Mouse (Mus musculus): Measurements from ENCODE around the gene Pde8b. TPM values are rescaled to one million over a fixed set of nuclear protein-coding genes. Genes with fewer than 3 reads are reported as not detected.
"Not testable (repeated sequence)": the region's sequence is repeated elsewhere in the genome, so short reads cannot be mapped to it uniquely, and the experiment has no call there.

The Pde8b gene
- total RNA-seq, 4 experiments from 2014 or later, result 0.94 to 4.4 (median 1.7) TPM

DNA sequence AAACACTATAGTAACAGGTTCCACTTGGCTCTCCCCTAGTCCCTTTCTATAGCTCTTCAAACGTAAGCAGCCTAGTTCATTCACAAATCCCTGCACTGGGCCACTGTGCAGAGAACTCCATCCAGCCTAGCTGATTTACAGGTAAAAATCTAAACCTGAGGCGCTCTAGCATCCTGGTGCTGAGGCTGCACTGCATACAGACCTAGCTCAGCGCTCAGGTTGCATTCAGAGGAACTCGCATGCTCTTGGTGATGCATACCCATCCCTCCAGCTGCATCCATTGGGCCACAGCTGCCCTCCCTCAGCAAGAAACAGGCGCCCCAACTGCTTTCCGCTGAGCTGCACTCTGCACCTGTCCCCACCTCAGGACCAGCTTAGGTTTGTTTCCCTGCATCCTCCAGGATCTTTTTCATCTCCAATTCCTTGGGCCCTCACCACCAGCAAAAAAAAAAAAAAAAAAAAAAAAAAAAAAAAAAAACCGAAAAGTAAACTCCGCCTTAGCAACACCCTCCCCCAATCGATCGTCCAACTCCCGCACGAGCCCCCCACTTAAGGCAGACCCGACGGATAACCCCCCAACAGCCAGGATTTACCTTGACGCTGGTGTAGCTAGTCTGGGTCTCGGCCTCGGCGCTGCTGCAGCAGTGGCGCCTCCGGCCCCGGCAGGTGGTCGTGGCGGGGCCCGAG lies 28.1 kb downstream of the Pde8b start:
- DNase-seq (ENCODE audit: low spot score in 2 of 2), result no peak

DNA sequence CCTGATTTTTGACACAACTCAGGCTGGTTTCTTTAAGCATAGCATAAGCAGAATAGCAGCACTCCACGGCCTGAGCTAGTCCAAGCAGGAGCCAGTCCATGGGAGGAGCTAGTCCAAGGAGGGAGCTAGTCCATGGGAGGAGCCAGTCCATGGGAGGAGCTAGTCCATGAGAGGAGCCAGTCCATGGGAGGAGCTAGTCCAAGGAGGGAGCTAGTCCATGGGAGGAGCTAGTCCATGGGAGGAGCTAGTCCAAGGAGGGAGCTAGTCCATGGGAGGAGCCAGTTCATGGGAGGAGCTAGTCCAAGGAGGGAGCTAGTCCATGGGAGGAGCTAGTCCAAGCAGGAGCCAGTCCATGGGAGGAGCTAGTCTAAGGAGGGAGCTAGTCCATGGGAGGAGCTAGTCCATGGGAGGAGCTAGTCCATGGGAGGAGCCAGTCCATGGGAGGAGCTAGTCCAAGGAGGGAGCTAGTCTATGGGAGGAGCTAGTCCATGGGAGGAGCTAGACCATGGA lies 34.4 kb downstream of the Pde8b start:
- not testable (repeated sequence) for DNase-seq (ENCODE audit: low spot score in 2 of 2)

DNA sequence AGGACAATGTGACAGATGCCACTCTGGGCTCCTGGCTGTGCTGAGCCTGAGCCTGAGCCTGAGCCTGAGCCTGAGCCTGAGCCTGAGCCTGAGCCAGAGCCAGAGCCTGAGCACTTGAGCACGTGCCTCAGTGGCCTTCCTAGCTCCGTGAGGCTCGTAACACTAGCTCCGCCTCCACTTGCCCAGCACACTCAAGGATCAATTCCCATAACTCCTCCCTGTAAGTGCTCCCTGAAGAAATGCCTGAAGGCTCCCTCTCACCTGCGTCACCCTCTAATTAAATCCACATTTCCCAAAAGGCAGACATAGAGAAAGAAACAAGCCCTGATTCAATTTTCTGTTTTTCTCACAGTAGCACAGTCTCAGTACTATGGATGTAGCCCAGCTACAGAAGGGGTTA lies 37.8 kb downstream of the Pde8b start:
- DNase-seq (ENCODE audit: low spot score in 2 of 2), result no peak

DNA sequence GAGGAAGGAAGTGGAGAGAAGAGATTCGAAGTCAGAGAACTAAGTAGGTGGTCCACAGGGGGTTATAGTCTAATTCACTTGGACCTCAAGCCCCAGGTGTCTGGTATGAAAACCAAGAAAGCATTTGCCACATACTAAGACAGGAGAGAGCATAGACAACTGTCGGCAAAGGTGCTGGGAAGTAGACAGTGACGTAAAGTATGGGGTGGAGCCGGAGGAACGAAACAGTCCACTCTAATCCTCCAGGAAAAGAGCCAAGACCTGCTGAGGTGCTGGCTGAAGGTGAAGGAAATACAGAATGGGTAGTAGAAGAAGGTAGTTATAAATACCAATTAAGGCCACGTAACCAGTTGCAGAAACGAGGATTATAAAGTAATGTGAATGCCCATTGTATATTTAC lies 42.8 kb downstream of the Pde8b start:
- DNase-seq (ENCODE audit: low spot score in 2 of 2), result not testable (repeated sequence)

DNA sequence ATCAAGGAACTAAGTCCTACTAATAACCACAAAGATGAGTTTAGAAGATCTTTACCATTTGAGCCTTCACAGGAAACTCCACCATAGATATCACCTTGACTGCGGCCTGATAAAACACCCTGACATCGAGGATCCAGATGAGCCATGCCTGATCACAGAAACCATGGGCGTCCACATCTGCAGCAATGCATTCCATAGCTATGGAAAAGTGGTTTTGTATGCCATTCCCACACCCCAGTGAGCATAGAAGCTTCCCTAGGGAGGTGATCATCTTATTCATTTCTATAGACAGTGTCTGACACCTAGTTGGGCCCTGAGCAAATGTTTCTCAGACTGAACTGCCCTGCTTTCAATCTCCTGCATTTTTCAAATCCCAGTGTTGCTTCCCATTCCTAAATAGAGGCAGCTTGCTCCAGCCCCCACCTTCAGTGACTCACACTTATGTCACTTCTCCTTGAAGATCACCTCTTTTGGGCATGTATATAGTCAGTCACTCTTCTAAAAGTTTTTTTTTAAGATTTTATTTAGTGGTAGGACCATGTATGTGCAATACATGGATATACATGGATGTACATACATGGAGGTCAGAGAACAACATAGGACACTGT lies 47.9 kb downstream of the Pde8b start:
- DNase-seq (ENCODE audit: low spot score in 2 of 2), result no peak

DNA sequence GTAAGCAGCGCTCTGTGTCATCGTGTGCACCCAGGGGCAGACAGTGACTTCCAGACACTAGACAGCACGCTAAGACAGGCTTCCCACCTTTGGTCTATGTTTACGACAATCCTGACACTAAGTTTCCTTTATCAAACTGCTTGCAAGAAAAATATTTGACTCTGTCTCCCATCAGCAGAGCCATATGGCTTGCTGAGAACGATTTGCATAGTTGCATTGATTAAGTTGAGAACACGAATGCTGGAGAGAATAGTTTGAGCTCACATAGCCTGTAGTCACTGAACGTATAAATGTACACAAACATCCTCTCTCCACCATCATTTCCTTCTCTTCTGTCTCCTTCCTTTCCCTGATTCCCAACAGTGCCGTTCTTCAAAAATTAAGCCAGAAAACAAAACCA lies 49.3 kb downstream of the Pde8b start:
- no peak for DNase-seq (ENCODE audit: low spot score in 2 of 2)

DNA sequence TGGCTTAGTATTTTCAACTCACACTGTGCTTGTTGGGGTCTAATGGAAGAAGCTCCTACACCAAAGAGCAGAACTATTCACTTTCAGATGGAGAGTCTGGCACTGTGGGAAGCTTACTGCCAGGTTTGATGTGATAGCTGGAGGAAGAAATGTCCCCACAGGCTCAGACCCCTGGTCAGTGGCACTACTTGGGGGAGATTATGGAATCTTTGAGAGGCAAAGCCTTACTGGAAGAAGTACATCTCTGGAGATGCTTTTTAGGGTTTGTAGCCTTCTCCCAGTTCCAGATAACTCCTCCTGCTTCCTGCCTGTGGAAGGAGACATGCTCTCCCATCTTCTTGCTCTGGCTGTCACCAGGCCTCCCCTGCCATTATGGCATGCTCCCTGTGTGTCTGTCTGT lies 50.1 kb downstream of the Pde8b start:
- DNase-seq (ENCODE audit: low spot score in 2 of 2), result no peak

DNA sequence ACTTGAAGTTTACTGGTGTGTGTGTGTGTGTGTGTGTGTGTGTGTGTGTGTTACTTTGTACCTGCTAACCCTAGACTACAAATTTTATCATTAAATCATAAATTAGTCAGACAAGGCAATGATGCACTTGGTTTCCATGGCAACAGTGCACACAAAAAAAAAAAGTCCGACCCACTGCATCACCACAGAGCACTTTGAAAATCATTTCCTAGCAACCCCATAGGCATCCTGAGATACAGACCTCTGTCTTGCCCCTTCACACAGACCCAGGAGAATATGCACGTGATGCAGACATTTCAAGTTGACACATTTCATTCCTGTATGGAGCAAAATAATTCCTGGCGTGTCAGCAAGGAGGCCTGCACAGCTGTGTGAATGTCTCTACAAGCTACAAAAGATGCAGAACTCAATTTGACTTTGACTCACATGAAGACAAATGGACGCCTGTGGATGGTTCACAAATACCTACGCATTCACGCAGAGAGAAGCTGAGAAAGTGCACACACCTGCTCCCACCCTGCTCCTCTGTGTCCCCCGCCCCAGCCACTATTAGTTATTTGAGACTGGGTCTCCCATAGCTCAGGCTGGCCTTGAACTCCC lies 53.9 kb downstream of the Pde8b start:
- DNase-seq (ENCODE audit: low spot score in 2 of 2), result no peak

DNA sequence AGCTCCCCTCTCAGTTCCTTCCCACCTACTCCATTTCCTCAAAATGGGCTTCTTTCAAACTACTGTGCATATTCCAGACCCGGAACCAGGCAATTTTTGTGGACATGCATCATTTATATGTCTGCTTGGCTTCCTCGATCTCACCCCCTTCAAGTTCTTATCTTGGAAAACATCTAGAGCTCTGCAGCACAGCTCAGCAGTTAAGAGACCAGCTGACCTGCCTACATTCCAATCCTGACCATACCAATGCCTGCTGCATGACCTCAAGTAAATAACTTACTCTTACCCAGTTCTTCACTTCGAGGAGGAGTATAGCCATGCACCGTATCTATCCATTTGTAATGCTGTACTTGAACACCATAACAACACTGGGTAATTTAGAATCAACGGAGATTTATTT lies 58.2 kb downstream of the Pde8b start:
- DNase-seq (ENCODE audit: low spot score in 2 of 2), result no peak

DNA sequence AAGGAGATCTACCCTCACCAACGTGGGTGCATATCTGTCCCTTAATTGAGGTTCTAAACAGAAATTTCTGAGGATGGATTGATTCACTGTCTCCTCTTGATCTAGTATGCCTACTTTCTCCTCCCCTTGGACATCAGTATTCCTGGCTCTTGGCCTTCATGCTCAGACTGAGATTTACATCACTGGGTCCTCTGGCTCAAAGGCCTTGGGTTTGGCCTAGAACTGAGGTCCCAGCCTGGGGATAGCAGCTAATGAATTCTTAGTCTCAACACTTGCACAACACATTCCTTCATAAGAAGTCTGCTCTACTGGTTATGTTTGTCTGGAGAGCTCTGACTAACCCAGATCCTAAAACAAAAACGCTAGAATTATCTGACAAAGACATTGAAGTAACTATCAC lies 61.0 kb downstream of the Pde8b start:
- no peak for DNase-seq (ENCODE audit: low spot score in 2 of 2)

DNA sequence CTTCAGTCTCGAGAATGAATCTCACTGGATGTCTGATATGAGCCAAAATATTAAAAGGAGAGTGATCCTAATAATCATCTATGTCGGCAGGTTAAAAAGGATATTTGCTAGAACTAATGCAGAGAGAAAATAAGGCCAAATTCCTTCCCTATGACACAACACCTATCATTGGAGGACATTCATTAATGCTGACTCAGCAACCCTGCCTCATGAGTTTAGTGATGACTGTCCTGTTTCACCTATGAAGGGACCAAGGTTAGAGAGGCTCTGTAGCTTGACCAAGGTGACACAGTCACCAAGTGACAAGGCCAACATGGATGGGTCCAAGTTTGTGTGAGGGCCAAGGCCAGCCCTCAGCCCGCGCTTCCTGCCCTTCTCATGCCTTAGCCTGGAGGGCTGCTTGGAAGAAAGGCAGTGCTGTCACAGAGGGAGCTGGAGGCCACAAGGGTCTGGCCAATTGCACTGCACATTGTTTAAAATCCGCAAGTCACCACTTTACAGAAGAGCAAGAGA lies 62.9 kb downstream of the Pde8b start:
- no peak for DNase-seq (ENCODE audit: low spot score in 2 of 2)

DNA sequence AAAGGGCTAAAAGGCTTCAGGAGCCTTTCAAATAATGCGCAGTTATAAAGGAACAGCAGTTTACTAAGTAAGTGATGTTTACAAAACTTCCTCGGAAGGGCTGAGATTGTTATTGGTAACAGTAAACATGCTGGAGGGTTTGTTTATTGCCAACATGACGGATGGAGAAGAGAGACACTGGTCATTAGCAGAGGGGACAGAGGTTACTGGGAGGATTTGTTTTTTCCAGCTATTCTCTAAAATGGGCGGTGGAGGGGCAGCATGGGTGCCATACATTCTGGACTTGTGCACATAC lies 63.4 kb downstream of the Pde8b start:
- DNase-seq (ENCODE audit: low spot score in 2 of 2), result no peak

DNA sequence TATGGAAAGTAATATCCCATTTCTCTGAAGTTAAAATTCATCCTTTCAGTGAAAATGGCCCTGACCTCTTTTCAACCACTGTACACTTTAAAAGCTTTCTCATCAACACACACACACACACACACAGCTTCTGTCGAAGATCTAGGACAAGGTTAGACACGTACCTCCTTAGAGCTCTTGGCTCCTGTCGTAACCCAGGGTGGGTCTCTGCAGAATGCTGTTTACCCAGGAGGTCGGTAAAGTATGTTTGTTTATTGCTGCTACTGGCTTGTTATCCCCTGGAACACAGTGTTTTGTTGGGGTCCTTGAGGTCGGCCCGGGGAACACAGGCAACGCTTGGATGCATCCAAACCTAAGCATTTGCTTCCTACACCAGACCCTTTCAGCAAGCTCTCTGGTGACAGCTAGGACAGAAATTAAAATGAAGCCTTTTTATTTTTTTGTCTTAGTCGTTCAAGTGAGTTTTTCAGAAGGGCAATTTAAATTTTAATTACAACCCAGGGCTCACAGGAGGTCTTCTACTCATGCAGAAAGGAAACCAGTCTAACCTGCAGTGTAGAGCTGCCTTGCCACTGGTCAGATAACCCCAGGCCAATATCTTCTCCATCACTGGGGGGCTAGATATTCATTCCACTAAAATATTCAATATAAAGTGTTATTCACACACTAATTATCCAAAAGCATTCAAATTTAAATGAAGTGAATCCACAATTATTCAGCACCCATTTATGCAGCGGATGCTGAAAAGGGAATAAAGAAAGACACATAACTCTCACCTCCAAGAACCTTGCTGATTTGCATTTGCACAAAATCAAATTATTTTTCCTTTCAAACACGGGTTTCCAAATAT lies 64.0 kb downstream of the Pde8b start:
- DNase-seq (ENCODE audit: low spot score in 2 of 2), result no peak

DNA sequence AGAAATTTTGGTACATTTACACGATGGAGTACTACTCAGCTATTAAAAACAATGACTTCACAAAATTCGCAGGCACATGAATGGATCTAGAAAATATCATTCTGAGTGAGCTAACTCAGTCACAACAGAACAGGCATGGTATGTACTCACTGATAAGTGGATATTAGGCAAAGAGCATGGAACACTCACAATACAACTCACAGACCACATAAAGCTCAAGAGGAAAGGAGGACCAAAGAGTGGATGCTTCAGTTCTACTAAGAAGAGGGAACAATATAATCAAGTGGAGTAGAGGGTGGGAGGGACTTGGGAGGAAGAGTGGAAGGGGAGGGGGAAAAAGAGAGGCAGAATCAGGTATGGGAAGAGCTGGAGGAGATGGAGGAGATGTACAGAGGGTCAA lies 66.5 kb downstream of the Pde8b start:
- no peak for DNase-seq (ENCODE audit: low spot score in 2 of 2)

DNA sequence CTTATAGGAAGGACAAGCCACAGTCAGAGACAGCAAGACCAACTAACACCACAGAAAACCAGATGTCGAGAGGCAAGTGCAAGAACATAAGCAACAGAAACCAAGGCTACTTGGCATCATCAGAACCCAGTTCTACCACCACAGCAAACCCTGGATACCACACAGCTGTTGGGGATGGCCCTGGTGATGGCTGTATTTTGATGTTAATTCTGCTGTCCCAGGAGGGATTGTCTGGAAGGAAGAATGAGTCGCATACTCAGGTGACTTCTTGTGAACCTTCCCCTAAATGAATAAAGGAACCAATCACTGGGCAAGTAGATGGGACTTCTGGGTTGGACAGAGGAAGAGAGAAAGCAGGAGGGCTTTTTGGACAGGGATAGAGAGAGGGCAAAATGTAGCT lies 69.9 kb downstream of the Pde8b start:
- no peak for DNase-seq (ENCODE audit: low spot score in 2 of 2)

DNA sequence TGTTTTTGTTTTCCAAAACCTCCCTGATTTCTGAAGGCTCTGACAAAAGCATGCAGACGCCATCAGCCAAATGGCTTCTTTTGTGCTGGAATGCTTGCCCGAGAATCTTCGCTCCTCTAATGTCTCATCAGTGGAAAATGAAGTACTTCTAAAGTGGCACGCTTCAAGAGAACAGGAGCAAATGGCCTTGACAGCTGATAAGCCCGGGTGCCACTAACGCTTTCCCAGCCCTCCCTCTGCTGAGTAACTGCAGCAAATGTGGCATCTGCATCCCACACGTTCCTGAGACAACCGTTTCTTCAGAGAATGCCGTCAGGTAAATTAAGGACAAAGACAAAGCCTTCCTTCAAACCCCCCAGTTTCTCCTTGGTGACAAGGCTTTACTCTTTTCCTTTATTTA lies 72.8 kb downstream of the Pde8b start:
- DNase-seq (ENCODE audit: low spot score in 2 of 2), result no peak

DNA sequence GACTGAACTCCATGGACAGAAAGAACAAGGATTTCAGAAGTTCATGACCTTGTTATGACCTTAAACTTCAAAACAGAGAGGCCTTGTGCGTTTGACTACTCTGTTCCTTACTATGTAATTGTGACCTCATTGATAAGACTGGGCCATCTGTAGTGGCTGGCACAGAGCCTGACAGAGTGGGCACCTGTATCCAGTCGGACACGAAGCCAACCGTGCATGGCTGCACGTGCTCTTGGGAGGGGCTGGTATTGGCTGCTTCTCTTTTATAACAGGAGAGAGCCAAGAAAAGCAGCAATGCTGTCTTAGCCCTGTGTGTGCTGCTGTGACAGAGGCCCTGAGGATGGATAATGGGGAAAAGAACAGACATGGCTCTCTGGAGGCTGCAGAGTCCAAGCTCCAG lies 73.7 kb downstream of the Pde8b start:
- no peak for DNase-seq (ENCODE audit: low spot score in 2 of 2)

DNA sequence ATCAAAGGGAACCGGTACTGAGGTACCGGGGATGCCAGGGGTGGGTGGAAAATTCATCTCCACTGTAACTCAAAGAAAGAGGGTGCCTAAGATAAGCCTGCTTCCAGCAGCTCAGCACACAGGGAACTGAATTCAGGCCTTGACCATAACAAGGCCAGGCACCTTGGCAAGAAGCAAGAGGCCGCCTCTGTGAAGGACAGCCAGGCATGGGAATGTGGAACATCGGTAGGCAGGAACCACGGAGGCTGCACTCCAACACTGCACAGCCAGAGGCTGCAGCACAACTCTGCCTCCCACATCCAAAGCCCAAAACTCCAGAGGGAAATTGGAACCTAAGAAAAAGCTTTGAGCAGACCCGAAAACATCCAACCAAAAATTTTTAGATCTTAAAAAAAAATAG lies 75.9 kb downstream of the Pde8b start:
- no peak for DNase-seq (ENCODE audit: low spot score in 2 of 2)

DNA sequence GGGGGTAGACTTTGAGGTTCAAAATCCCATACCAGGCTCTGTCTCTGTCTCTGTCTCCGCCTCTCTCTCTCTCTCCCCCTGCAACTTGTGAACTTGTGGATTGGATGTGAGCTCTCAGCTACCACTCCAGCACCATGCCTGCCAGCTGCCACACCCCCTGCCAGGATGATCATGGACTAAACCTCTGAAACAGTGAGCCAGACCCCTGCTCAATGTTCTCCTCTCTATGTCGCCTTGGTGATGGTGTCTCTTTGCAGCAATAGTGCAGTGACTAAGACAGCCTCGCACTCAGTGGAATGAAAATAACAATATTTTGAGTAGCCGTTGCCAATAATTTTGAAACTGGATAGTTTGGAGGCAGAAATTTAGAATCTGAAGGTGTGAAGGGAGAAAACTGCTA lies 77.8 kb downstream of the Pde8b start:
- no peak for DNase-seq (ENCODE audit: low spot score in 2 of 2)

DNA sequence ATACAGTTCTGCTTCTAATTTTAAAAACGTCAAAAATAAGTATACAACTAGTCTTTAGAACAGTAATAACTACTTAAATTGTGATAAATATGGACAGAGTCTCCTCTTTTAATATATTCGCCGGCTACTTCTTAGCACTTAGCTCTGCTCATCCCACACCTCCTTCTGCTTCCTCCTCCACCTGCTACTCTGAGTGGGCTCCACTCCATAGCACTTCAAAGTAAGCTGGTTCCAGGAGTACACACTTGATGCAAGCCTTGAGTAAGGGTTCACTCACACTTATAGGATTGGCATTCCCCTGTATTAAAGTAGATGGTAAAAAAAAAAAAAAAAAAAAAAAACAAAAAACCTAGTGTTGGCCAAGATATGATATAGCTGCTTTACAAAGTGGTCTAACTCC lies 89.9 kb downstream of the Pde8b start:
- no peak for DNase-seq (ENCODE audit: low spot score in 2 of 2)

DNA sequence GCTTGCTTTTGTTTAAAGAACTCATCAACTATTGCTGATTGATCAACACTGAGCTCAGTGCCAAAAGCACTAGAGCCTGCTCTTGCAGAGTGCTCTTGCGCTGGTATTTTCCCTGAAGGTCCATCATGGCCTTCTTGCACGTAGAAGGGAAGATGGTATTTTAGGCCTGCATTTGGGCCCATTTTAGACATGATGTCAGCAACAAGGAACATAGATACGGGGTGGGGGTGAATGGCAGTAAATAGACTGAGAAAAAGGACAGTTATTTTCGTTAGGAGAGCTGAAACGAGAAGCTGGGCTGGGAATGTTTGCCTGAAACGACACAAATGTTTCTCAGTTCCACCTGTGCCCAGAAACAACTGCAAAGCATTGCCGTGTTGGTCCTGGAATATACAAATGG lies 91.2 kb downstream of the Pde8b start:
- DNase-seq (ENCODE audit: low spot score in 2 of 2), result no peak

DNA sequence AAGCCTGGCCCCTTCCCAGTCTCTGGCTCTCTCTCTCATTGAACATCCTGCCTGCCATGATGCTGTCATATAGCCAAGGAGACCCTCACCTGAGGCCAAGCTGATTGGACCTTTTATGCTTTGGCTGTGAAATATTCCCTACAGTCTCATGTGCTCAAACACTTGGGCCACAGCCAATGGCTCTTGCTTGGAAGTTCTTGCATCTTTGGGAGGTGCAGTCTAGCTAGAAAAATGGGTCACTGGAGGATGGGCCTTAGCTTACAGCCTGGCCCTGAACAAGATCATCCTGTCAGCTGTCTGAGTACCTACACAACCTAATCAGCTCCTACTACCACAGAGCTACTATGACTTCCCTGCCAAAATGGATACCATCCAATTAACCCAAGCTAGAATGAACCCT lies 105.4 kb downstream of the Pde8b start:
- no peak for DNase-seq (ENCODE audit: low spot score in 2 of 2)

Data from gastrocnemius, adult 8-10 months (tissue).